Mouse (Mus musculus): Measurements from ENCODE around the gene Crbn. TPM values are rescaled to one million over a fixed set of nuclear protein-coding genes. Genes with fewer than 3 reads are reported as not detected.

Gene Crbn
- polyA plus RNA-seq (2014; fragmentation: Nextera tagmentation; extraction: Ambion mirVana), result 68.4 and 75.7 TPM in 2 replicates

DNA sequence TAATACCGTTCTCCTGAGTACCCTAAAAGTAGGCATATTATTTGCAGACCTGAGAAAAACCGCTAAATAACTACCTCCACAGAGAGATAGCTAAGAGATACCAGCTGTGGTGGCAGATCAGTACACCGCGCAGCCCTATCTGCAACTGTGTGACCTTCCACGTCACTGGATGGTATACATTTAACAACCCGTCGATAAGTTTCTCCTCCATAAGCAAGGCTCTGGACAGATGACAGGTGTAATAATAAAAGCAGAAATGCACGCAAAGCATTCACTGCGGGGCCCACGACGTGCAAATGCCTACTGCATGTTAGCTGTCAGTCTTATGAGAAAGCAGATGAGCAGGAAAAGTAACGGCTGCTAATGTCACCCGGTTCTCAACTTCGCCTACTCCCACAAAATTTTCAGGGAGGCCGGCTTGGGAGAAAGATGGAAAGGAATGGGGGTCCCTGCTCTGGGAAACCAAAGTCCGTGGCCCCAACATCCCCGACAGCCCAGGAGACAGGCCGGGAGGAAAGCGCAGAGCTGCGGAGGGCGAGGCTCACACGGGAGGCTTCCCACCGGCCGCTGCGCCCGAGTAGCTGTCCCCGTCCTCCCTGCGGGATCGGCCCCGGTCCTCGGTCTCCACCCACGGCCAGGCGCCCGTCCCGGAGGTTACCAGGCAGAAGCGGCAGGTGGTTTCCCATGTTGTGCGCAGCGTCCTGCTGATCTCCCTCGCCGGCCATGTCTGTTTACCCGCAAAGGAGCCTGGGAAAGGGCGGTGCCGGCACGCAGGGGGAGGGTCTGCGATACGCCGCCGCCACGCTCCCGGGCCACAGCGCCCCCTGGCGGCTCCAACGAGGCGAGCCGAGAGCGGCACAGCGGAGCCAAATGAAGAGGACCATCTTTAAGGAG, at the start of gene Crbn:
TSS of gene Crbn (minus strand) at position 745 of the 894 bp plus-strand sequence.
- H3K36me3 ChIP-seq (ENCODE audit: control insufficient read depth, insufficient read depth, low read length), result peaks cover 5% of the 10 kb centered on the region; the same call in 1 of the 2 replicates
- peak within 1 kb of the TSS; percentile 93 for H3K4me2 ChIP-seq (ENCODE audit: low read depth, low read length)
- H3K27ac ChIP-seq (ENCODE audit: low read depth, low read length), result no peak within 1 kb of the TSS
- peak within 1 kb of the TSS; percentile 71 for H3K4me3 ChIP-seq (ENCODE audit: low read depth, low read length)
- no peaks in the 10 kb centered on the region for H3K9me3 ChIP-seq (ENCODE audit: control insufficient read depth, low read length)
- no peaks in the 10 kb centered on the region for H3K27me3 ChIP-seq (ENCODE audit: control insufficient read depth, insufficient read depth, low read length)
- peak; percentile 96 for ATAC-seq (ENCODE audit: low read depth)
- WGBS, result 2% methylated on average over 57 of the region's 57 CpGs
- peak within 1 kb of the TSS; percentile 72 for H3K9ac ChIP-seq (replicated peaks; ENCODE audit: low read depth, low read length)
- peaks cover 6% of the 10 kb centered on the region for H3K4me1 ChIP-seq (ENCODE audit: control insufficient read depth, insufficient read depth, low read length)

DNA sequence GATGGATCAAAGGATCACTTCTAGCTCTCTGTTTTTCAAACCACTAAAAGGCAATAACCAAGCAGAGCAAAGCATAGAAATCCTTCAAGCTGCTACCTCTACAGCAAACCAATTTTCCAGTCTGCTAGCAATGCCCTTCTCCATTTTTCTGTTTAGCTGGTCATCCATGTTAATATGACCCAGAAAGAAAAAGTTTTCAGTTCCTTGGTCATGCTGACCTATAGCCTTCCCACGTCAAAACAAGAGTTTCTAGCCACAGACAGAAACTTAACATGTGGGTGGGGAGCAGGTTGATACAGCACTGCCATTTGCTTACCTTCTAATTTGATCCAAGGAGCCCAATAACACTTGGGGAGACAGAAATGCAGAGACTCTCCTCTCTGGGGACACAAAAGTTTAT, 40.3 kb upstream of the Crbn start:
- Histone ChIP-seq H3K4me3 (ENCODE audit: low read depth, low read length) (no peak overlapping the region), H3K9ac (replicated peaks; ENCODE audit: low read depth, low read length) (no peak overlapping the region), H3K36me3 (ENCODE audit: control insufficient read depth, insufficient read depth, low read length) (no peaks in the 10 kb centered on the region), H3K9me3 (ENCODE audit: control insufficient read depth, low read length) (no peaks in the 10 kb centered on the region), H3K4me1 (ENCODE audit: control insufficient read depth, insufficient read depth, low read length) (0 out of 2 replicates have a peak, but pooled peaks cover 4% of the 10 kb centered on the region), H3K27ac (ENCODE audit: low read depth, low read length) (no peak overlapping the region), H3K4me2 (ENCODE audit: low read depth, low read length) (no peak overlapping the region), H3K27me3 (ENCODE audit: control insufficient read depth, insufficient read depth, low read length) (no peaks in the 10 kb centered on the region)
- 82% methylated on average over 1 of the region's 1 CpGs for WGBS
- no peak for ATAC-seq (ENCODE audit: low read depth)

DNA sequence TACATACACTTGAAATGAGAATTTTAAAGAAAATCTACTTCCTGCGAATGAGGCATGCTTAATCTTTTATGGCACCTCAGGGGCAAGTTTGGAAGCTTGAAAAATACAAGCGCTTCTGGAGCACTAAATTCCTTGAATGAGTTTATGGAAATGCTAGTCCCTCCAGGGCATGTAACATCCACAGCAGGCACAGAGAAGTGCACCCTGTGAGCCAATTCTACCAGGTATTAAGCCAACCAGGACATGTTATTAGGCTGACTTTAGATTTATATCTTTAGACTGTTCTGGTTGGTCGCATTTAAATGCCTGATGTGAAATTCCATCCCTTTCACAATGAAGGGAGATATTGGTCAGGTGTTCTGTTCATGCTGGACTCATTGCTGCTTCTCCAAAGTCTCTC, 38.2 kb upstream of the Crbn start:
- 40% methylated on average over 3 of the region's 3 CpGs for WGBS
- Histone ChIP-seq H3K36me3 (ENCODE audit: control insufficient read depth, insufficient read depth, low read length) (no peaks in the 10 kb centered on the region), H3K4me2 (ENCODE audit: low read depth, low read length) (no peak overlapping the region), H3K4me3 (ENCODE audit: low read depth, low read length) (no peak overlapping the region), H3K9me3 (ENCODE audit: control insufficient read depth, low read length) (no peaks in the 10 kb centered on the region), H3K27ac (ENCODE audit: low read depth, low read length) (no peak overlapping the region), H3K27me3 (ENCODE audit: control insufficient read depth, insufficient read depth, low read length) (no peaks in the 10 kb centered on the region), H3K4me1 (ENCODE audit: control insufficient read depth, insufficient read depth, low read length) (0 out of 2 replicates have a peak, but pooled peaks cover 4% of the 10 kb centered on the region), H3K9ac (replicated peaks; ENCODE audit: low read depth, low read length) (no peak overlapping the region)
- peak; percentile 61; the same call in 1 of the 2 replicates for ATAC-seq (ENCODE audit: low read depth)

DNA sequence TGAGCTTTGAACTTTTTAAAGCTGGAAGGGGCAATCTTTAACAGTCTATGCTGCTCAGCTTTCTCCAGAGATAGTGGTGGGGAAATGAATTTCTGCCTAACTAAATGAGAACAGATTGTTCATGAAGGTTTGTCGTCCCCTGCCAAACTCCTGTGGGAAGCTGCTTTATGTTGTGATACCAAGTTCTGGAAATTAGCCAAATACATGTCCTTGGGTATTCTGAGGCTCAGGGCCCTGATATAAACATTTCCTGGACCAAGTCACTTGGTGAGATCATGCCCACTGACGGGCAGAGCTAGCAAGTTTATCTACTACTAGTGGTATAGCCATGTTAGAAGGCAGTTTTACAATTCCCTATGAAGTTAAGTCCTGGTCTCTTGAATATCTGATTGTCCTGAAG, 35.4 kb upstream of the Crbn start:
- H3K9ac ChIP-seq (replicated peaks; ENCODE audit: low read depth, low read length), result no peak overlapping the region
- 54% methylated on average over 2 of the region's 2 CpGs for WGBS
- no peak for ATAC-seq (ENCODE audit: low read depth)

DNA sequence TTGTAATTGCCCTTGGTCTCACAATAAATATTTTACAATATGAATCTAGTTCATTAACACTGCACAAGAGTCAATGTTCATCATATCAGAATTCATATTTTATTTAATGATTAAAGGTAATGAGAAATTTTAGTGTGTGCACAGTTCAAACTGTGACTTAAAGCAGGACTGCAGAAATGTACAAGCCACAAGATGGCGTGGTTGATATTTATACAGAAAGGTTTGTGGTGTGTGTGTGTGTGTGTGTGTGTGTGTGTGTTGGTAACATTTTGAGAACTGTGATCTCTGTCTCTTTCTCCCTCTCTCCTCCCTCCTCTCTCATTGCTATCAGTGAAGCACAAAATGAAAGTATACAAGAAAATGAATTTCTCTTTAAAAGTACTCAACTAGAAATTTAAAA, 22.5 kb upstream of the Crbn start:
- Histone ChIP-seq H3K9ac (replicated peaks; ENCODE audit: low read depth, low read length) (no peak overlapping the region), H3K4me2 (ENCODE audit: low read depth, low read length) (no peak overlapping the region), H3K4me1 (ENCODE audit: control insufficient read depth, insufficient read depth, low read length) (no peaks in the 10 kb centered on the region), H3K9me3 (ENCODE audit: control insufficient read depth, low read length) (no peaks in the 10 kb centered on the region), H3K27ac (ENCODE audit: low read depth, low read length) (no peak overlapping the region), H3K36me3 (ENCODE audit: control insufficient read depth, insufficient read depth, low read length) (no peaks in the 10 kb centered on the region), H3K27me3 (ENCODE audit: control insufficient read depth, insufficient read depth, low read length) (no peaks in the 10 kb centered on the region), H3K4me3 (ENCODE audit: low read depth, low read length) (no peak overlapping the region)
- peak; percentile 73; the same call in 1 of the 2 replicates for ATAC-seq (ENCODE audit: low read depth)
- WGBS, result 69% methylated on average over 1 of the region's 1 CpGs

More for the DNA sequence above, 35.4 kb upstream of the Crbn start:
- no peaks in the 10 kb centered on the region for H3K27me3 ChIP-seq (ENCODE audit: control insufficient read depth, insufficient read depth, low read length)
- no peak overlapping the region for H3K4me2 ChIP-seq (ENCODE audit: low read depth, low read length)
- 0 out of 2 replicates have a peak, but pooled peaks cover 4% of the 10 kb centered on the region for H3K4me1 ChIP-seq (ENCODE audit: control insufficient read depth, insufficient read depth, low read length)
- no peak overlapping the region for H3K27ac ChIP-seq (ENCODE audit: low read depth, low read length)
- no peaks in the 10 kb centered on the region for H3K36me3 ChIP-seq (ENCODE audit: control insufficient read depth, insufficient read depth, low read length)
- H3K9me3 ChIP-seq (ENCODE audit: control insufficient read depth, low read length), result no peaks in the 10 kb centered on the region
- H3K4me3 ChIP-seq (ENCODE audit: low read depth, low read length), result no peak overlapping the region

DNA sequence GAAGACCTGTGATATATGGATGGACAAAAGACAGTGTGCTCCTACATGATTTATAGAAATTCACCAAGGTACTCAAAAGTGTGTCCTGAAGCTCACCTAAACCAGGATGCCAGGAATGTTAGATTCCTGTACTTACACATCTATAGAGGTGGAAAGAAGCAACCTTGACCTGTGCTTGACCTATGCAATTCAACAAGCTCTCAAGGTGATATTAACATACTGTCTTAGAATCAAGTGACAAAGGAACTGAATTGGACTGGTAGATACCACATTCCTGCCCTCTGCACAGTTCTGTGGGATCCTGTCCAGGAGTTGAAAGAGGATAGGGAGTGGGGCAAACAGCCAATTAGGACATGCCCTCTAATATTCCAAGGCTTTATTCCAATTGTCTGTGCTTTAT, 20.7 kb upstream of the Crbn start:
- H3K4me2 ChIP-seq (ENCODE audit: low read depth, low read length), result no peak overlapping the region
- no peak overlapping the region for H3K27ac ChIP-seq (ENCODE audit: low read depth, low read length)
- no peaks in the 10 kb centered on the region for H3K4me1 ChIP-seq (ENCODE audit: control insufficient read depth, insufficient read depth, low read length)
- no peak overlapping the region for H3K9ac ChIP-seq (replicated peaks; ENCODE audit: low read depth, low read length)
- no peaks in the 10 kb centered on the region for H3K27me3 ChIP-seq (ENCODE audit: control insufficient read depth, insufficient read depth, low read length)
- no peaks in the 10 kb centered on the region for H3K9me3 ChIP-seq (ENCODE audit: control insufficient read depth, low read length)
- H3K36me3 ChIP-seq (ENCODE audit: control insufficient read depth, insufficient read depth, low read length), result no peaks in the 10 kb centered on the region
- ATAC-seq (ENCODE audit: low read depth), result no peak
- no peak overlapping the region for H3K4me3 ChIP-seq (ENCODE audit: low read depth, low read length)

DNA sequence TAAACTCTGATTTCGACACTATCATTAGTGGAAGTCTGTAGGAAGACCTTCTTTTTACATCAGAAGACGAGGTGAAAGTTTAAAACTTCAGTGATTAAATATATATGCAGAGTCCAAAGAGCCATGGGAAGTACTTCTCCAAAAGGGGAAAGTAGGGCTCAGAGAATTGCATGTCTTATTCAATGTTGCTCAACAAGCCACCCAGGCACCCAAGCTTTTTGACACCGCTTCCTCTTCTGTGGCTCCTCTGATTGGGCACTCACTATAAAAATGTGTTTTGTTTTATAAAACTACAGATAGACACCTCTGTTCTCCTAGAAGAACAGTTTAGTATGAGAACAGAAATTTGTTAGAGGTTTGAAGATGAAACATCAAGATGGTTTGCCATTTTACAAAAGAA, 20.0 kb upstream of the Crbn start:
- WGBS, result 83% methylated on average over 3 of the region's 3 CpGs
- no peak overlapping the region for H3K4me2 ChIP-seq (ENCODE audit: low read depth, low read length)
- no peaks in the 10 kb centered on the region for H3K36me3 ChIP-seq (ENCODE audit: control insufficient read depth, insufficient read depth, low read length)
- ATAC-seq (ENCODE audit: low read depth), result no peak
- H3K27me3 ChIP-seq (ENCODE audit: control insufficient read depth, insufficient read depth, low read length), result no peaks in the 10 kb centered on the region
- H3K9ac ChIP-seq (replicated peaks; ENCODE audit: low read depth, low read length), result no peak overlapping the region
- no peaks in the 10 kb centered on the region for H3K4me1 ChIP-seq (ENCODE audit: control insufficient read depth, insufficient read depth, low read length)
- no peak overlapping the region for H3K27ac ChIP-seq (ENCODE audit: low read depth, low read length)
- H3K4me3 ChIP-seq (ENCODE audit: low read depth, low read length), result no peak overlapping the region
- H3K9me3 ChIP-seq (ENCODE audit: control insufficient read depth, low read length), result no peaks in the 10 kb centered on the region

DNA sequence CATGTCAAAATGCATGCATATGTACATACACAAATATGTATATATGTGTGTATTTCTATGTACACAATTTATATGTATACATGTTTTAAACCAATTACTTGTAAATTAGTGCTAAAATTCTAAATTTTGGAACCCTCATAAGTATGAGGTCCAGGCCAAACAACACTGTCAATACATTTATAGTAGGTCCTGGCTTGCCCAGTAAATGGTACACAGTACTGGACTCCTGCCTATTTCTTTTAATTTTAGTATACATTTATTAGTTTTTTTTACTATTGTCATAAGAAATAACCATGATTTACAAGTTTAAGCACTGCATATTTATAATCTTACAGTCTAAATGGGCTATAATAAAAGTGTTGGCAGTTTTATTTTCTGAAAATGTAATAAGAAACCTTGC, 19.4 kb upstream of the Crbn start:
- H3K36me3 ChIP-seq (ENCODE audit: control insufficient read depth, insufficient read depth, low read length), result no peaks in the 10 kb centered on the region
- no peaks in the 10 kb centered on the region for H3K27me3 ChIP-seq (ENCODE audit: control insufficient read depth, insufficient read depth, low read length)
- H3K9ac ChIP-seq (replicated peaks; ENCODE audit: low read depth, low read length), result no peak overlapping the region
- H3K4me2 ChIP-seq (ENCODE audit: low read depth, low read length), result no peak overlapping the region
- no peaks in the 10 kb centered on the region for H3K9me3 ChIP-seq (ENCODE audit: control insufficient read depth, low read length)
- H3K27ac ChIP-seq (ENCODE audit: low read depth, low read length), result no peak overlapping the region
- no peaks in the 10 kb centered on the region for H3K4me1 ChIP-seq (ENCODE audit: control insufficient read depth, insufficient read depth, low read length)
- no peak for ATAC-seq (ENCODE audit: low read depth)
- H3K4me3 ChIP-seq (ENCODE audit: low read depth, low read length), result no peak overlapping the region

DNA sequence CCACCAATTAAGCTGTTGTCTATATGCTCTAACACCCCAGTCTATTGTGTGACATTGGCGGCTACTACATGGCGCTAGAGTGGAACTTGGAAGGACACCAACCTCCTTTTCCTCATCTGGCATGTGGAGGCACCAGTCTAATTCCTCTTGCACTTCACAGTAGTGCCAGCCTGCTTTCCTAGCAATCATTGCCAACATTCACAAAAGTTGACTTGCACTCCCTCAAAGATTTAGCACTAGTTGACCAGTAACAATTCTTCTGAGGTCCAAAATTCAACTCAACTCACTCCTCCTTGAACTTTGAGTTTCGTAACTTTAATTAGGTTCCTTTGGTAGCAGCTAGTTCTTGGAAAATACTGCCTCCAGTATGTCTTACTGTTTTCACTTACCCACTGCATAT, 10.8 kb upstream of the Crbn start:
- Histone ChIP-seq H3K9ac (replicated peaks; ENCODE audit: low read depth, low read length) (no peak overlapping the region), H3K4me1 (ENCODE audit: control insufficient read depth, insufficient read depth, low read length) (no peaks in the 10 kb centered on the region), H3K27ac (ENCODE audit: low read depth, low read length) (no peak overlapping the region), H3K9me3 (ENCODE audit: control insufficient read depth, low read length) (no peaks in the 10 kb centered on the region), H3K27me3 (ENCODE audit: control insufficient read depth, insufficient read depth, low read length) (no peaks in the 10 kb centered on the region), H3K36me3 (ENCODE audit: control insufficient read depth, insufficient read depth, low read length) (no peaks in the 10 kb centered on the region), H3K4me2 (ENCODE audit: low read depth, low read length) (no peak overlapping the region), H3K4me3 (ENCODE audit: low read depth, low read length) (no peak overlapping the region)
- WGBS, result 90% methylated on average over 3 of the region's 3 CpGs
- no peak for ATAC-seq (ENCODE audit: low read depth)

Data from neural tube, embryonic 14.5 days (tissue).